Mouse (Mus musculus) spleen, postnatal 10 days (tissue): Measurements from ENCODE around the gene Pakap.

Experiments used
- DNase-seq, 2 experiments: peaks; one replicate each; pipeline ENCODE4 v3.0.0; 2021 to 2022; ENCODE audit warnings: low spot score in 2 of 2

Gene Pakap

DNA sequence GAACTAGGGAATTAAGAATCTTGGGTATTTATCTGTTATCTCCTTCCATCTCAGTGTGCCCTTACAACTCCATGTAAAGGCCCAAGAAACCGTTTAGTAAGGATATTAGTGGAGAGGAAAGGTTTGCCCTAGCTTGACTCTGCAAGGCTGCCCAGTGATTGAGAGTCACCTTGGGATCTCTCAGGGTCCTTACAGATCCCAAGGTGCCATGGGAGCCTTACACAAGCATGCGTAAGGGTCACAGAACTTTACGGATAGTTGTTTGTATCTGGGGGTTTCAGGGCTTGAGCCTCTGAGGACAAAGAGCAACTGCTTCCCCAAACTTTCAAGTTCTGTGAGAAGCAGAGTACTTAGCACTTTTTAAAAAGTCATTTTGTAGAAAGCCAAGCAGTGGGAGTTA lies 6.2 kb downstream of the Pakap start:
- no peak for DNase-seq

GRCm38 (mm10) chr4:57574646-57575045 lies 6.7 kb downstream of the Pakap start:
- DNase-seq = no peak

- DNase-seq = no peak
Measured at GRCm38 (mm10) chr4:57575686-57576085, 7.7 kb downstream of the Pakap start.

- no peak for DNase-seq
Measured at GRCm38 (mm10) chr4:57576095-57576494, 8.1 kb downstream of the Pakap start.

GRCm38 (mm10) chr4:57579683-57580082 lies 11.7 kb downstream of the Pakap start:
- DNase-seq = no peak

- no peak for DNase-seq
Measured at GRCm38 (mm10) chr4:57585281-57585800, 17.4 kb downstream of the Pakap start.

GRCm38 (mm10) chr4:57586933-57587658 lies 19.1 kb downstream of the Pakap start:
- DNase-seq = no peak

DNA sequence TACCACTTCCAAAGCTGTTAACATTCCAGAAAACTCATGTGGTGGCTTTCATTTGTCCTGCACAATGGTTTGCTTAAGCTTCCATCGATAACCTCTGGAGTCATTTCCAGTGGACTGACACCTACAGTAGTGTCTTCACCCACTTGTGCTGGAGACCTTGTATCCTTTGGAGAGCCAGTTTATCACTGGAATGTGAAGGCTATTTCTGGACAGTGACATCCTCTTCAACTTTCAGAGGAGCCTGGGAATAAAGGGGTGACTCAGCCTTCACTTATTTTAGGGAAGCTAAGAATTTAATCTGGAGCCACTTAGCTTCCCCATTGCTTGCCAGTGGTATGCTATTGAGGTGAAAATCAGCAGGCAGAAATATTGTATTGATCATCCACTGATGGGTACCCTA lies 20.4 kb downstream of the Pakap start:
- DNase-seq = no peak

DNA sequence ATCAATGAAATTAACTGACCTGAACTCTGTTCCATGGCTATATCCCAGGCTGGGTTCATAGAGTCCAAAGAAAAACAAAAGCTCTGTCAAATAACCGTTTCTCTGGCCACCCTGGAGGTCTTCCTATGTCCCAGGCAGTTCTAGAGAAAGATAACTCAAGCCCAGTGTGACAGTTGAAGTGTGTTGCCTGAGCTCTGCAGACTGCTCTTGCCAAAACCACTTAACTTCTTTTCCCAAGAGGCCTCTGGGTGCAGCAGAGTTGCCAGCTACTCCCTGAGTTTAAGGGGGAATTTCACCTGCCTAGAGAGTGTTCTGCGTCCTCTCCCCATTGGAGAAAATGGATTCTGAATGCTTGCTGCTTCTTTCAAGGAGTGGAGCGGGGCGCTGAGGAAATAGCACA lies 24.8 kb downstream of the Pakap start:
- no peak for DNase-seq

GRCm38 (mm10) chr4:57599946-57600345 lies 32.0 kb downstream of the Pakap start:
- DNase-seq = no peak

GRCm38 (mm10) chr4:57600685-57601457 lies 32.9 kb downstream of the Pakap start:
- DNase-seq = no peak

GRCm38 (mm10) chr4:57601458-57601835 lies 33.5 kb downstream of the Pakap start:
- no peak for DNase-seq

DNA sequence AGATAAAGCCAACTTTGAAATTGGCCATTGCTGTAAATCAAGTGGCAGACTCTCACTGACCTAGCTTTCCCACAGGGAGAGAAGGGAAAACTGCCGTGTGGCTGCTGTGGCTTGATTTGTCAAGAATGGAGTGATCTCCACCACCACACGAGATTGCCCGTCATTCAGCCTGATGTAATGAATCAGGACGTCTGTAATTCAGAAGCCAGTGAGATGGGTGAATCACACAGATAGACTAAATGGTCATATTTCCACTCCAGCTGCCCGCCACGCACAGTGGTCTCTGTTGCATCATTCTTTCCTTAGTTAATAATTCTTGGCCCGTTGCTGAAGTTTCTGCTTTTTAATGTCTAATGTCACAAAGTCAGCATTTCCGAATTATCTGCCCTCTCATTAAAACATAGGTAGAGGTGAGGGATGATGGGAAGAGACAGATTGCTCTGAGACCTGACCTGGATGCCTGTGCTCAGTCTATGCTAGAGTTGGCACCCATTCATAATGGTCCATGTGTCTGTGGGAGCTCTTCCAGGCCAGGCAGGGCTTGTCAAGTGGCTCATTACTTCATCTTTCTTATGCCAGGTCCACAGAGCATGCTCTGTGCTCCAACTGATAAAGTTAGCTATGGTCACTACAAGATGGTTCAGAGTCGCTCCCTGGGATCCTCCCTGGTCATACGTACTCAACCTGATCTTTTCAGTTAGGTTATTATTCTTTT lies 34.1 kb downstream of the Pakap start:
- DNase-seq = no peak

- DNase-seq = no peak
Measured at GRCm38 (mm10) chr4:57606258-57606657, 38.3 kb downstream of the Pakap start.

DNA sequence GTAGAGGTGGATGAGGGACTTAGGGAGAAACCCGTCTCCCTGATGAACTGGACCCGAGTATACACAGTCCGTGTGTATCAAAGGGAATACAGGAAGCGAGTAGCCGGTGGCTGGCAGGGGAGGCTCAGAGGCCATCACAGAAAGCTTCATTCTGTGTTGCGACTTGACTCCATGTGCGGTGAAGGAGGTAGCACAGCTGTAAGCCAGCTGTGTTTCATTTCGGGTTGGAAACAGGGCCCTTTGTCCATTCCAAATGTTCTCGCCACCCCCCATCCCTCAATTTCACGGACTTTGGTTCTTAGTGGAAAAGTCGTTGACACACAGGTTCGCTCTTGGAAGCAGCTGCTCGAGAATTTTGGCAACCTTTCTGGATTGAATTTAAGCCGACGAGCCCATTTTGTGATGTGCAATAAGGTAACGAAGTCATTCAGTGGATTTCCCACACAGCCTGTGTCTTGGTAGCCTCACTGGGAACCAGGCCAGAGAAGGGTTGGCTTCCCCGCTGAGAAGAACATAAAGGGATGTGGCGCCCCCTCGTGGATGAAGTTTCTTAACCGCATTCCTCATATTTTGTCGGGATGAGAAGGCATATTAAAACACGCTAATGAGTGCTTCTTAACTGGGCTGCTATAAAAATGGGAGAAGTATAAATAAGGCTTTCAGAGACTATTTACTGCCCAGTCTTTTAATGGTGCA lies 39.4 kb downstream of the Pakap start:
- peak; percentile 10 to 68 for DNase-seq

DNA sequence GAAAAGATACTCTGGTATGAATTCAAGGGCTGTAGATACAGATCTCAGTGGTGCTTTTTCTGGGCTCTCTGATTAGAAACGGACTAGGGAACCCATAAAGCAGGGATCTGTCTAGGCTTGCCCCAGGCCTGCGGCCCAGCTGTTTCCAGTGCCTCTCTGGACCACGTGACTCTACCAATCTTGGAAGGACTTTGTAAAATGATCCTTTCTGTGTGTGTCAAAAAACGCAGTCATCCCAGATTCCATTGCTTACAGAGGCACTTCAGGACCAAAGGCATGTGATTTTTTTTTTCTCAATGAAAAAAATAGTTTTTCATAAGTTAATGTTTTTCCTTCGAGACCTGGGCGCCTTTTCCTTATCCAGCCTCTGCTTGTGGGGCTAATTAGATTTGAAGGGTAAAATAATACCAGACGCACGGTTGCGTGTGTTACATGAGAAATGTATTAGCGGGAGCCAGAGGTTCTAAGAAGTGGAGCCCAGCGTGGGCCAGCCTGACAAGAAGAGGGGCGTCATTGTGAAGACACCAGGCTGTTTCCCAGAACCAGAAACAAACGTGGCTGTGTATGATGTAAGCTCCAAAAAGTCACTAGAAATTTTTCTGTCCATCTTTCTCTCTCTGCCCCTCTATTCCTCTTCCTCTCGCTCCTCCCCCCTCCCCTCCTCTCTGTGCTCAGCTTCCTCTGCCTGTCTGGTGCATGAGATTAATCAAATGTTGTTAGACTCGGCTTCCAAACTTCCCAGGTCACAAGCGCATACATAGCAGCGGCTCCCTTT lies 43.5 kb downstream of the Pakap start:
- no peak for DNase-seq

DNA sequence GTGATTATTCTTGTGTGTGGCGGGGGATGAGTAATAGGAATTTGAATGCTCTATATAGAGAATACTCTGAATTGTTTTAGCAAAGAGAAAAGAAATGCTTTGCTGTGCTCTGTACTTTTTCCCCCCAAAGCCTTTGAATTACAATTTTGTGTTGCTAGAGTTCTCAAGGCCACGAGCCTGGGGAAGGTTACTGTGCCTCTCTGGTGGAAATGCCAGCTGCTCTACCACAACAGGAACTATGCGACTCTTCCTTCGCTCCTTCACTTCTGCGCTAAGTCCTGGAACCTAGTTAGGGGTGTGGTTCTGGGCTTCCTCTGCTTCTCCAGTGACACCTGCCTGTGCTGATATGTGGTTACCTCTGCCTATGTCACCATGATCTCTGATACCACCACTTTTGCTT lies 44.7 kb downstream of the Pakap start:
- DNase-seq = no peak

DNA sequence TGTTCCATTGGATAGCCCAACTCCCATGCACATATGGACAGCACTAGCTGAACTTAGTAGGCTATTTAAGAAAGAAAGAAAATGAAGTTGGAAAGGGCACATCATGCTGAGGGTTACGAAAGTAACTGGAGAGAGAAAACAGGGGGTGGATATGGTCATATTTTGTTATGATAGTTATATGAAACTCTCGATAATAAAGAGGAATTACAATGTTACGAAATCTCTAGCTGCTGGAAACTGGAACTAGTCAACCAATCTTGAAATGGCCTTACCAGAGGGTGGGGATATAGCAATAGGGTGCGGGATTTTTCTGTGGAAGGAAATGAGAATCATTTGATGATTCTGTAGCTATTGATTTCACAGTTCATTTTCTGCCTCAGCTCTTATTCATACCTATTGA lies 46.7 kb downstream of the Pakap start:
- no peak for DNase-seq

- DNase-seq = no peak
Measured at GRCm38 (mm10) chr4:57618743-57619142, 50.8 kb downstream of the Pakap start.

GRCm38 (mm10) chr4:57622816-57623215 lies 54.8 kb downstream of the Pakap start:
- no peak for DNase-seq

DNA sequence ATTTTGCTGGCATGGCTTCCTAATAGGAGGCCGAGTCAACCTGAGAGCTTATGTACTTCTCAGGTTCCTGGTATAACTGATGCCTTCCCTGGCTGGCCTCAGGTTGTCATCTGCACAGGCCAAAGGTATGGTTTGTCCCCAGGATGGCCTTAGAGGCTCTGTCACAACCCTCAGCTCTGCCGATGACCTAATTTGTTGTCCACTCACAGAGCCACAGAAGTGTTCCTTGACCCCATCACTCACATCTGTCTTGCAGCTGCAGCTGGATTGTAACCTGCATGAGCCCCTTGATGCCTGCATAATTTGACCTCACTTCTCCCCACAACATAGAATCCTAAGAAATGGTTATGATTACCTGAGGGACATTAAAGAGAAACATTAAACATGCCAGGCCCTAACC lies 56.8 kb downstream of the Pakap start:
- DNase-seq = no peak
